Mouse (Mus musculus) cortical plate, adult 2 months (tissue): ENCODE results near the gene Irf2. TPM values are rescaled to one million over a fixed set of nuclear protein-coding genes. Genes with fewer than 3 reads are reported as not detected.

Experiments used
- H3K27ac ChIP-seq: fragments of 200-500 bp; 2 replicates; pipeline ENCODE4 v1.5.1; 2012; ENCODE audit warnings: low read length, control low read depth, inconsistent platforms; ENCODE audit not compliant: insufficient read depth
- H3K4me1 ChIP-seq: fragments of 200-500 bp; 2 replicates; pipeline ENCODE4 v1.6.1; 2011; ENCODE audit warnings: low read length; ENCODE audit not compliant: control insufficient read depth, insufficient read depth
- H3K4me3 ChIP-seq: fragments of 200-500 bp; 2 replicates; pipeline ENCODE4 v1.5.1; 2011; ENCODE audit warnings: mild to moderate bottlenecking, low read length, control low read depth; ENCODE audit not compliant: insufficient read depth
- CTCF ChIP-seq: fragments of 200-500 bp; IDR thresholded peaks from 2 replicates; pipeline ENCODE4 v1.5.1; 2011; ENCODE audit warnings: mild to moderate bottlenecking, control low read depth, low read length; ENCODE audit not compliant: insufficient read depth; ENCODE audit errors: extremely low read depth
- POLR2A ChIP-seq: fragments of 200-500 bp; IDR thresholded peaks from 2 replicates; pipeline ENCODE4 v1.6.1; 2011; ENCODE audit warnings: mild to moderate bottlenecking, low read length, control low read depth; ENCODE audit not compliant: insufficient read depth; ENCODE audit errors: extremely low read depth
- polyA plus RNA-seq: library from polyadenylated mRNA; depleted of rRNA; stranded (reverse); fragments of >200 nt; gene quantifications from 2 replicates; pipeline ENCODE4 v1.2.3, GENCODE M21; 2012

The Irf2 gene
- polyA plus RNA-seq, 1 experiment: 27.1 TPM

DNA sequence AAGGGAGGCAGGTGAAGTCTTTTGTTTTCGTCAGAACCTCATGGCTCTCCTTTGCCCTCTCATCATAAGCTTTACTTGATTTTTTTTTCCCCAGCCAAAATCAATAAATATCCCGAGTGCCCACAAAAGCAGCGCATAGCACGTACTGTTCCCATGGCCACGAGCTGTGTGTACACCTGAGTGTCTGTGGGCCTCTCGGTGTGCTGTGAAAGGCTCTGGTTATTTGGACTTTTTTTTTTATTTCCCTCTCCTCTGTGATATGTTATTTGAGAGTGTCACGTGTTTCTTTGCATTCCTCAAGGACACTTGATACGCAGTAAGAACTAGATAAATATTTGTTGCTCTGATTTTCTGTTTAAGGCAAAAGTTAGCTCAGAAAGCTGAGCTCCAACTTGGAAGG, 11.0 kb downstream of the Irf2 start:
- TF ChIP-seq CTCF: no peak
- TF ChIP-seq POLR2A: no peak
- H3K27ac ChIP-seq: no peak overlapping the region
- peaks cover 2% of the 10 kb centered on the region; the same call in 1 of the 2 replicates for H3K4me1 ChIP-seq
- no peak overlapping the region for H3K4me3 ChIP-seq

GRCm38 (mm10) chr8:46751151-46751550, 11.6 kb downstream of the Irf2 start:
- Histone ChIP-seq H3K4me1 (peaks cover 2% of the 10 kb centered on the region; the same call in 1 of the 2 replicates), H3K27ac (no peak overlapping the region)
- TF ChIP-seq CTCF: no peak
- TF ChIP-seq POLR2A: no peak

DNA sequence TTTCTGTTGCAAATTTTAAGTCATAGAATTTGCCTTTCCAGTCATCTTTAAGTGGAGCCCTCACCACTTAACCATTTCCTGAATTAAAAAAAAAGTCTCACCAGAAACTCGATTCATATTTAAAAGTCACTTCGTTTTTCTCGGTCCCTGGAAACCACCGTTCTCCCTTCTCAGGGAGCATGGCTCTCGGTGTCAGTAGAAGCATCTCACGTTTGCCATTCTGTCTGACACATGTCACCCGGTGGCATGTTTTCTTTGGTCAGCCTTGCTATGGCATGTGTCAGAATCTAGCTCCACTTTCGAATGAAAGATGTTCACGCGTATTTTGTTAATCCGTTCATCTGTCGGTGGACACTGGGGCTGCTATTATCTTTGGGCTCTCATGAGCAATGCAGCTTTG, 13.5 kb downstream of the Irf2 start:
- no peak for TF ChIP-seq POLR2A
- no peak for TF ChIP-seq CTCF
- Histone ChIP-seq H3K4me3 (no peak overlapping the region), H3K4me1 (peaks cover 2% of the 10 kb centered on the region; the same call in 1 of the 2 replicates)

More at GRCm38 (mm10) chr8:46751151-46751550, 11.6 kb downstream of the Irf2 start:
- H3K4me3 ChIP-seq: no peak overlapping the region

GRCm38 (mm10) chr8:46754355-46754754, 14.8 kb downstream of the Irf2 start:
- Histone ChIP-seq H3K4me1 (peaks cover 4% of the 10 kb centered on the region; the same call in 1 of the 2 replicates), H3K27ac (no peak overlapping the region), H3K4me3 (no peak overlapping the region)
- TF ChIP-seq POLR2A (no peak), CTCF (no peak)

More for the DNA sequence above, 13.5 kb downstream of the Irf2 start:
- H3K27ac ChIP-seq: no peak overlapping the region

DNA sequence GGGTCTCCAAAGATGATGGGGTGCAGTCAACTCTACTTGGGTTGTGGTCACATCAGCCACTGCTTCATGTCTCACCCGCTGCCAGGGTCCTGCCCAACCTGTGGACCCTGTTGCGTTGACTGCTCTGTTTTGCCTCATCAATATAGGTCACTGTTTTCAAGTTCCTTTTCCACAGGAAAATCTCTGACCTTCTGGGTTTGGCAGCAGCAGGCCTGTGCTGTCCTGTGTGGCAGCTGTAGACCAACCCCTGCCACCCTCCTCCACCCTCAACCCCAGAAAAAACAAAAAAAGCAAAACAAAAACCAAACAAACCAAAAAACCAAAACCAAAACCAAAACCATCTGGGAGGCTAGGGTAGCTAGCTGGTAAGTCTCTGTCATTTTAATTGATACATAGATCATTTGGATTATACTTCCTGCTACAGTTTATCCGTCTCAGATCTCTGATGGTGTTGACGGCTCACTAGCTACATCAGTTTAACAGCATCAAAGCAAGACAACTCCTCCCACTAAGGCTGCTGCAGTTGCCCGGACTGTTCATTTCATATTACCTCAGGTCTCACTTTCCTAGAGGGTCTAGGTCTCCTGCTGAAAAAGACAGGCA, 16.3 kb downstream of the Irf2 start:
- Histone ChIP-seq H3K4me3 (no peak overlapping the region), H3K4me1 (peaks cover 4% of the 10 kb centered on the region; the same call in 1 of the 2 replicates), H3K27ac (no peak overlapping the region)
- TF ChIP-seq POLR2A: no peak
- TF ChIP-seq CTCF: no peak

DNA sequence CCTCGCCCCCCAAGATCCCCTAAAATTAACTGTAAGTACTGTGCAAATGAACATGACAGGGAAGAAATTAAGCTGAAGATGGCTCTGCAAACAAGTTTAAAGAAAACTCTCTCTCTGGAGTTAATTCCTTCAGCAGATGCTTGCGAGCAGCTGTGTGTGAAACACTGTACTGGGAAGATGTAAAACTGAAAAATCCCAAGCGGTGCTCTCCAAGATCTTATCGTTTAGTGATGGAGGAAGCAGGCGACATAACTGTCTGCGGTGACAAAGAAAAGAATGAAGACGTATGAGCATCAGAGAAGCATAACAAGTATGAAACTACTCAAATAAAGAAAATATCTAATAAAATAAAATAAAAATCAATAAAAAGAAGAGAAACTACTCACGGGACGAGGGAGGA, 18.1 kb downstream of the Irf2 start:
- TF ChIP-seq POLR2A (no peak), CTCF (no peak)
- H3K27ac ChIP-seq: no peak overlapping the region
- H3K4me1 ChIP-seq: peaks cover 2% of the 10 kb centered on the region; the same call in 1 of the 2 replicates
- no peak overlapping the region for H3K4me3 ChIP-seq

GRCm38 (mm10) chr8:46758131-46758530, 18.6 kb downstream of the Irf2 start:
- Histone ChIP-seq H3K27ac (no peak overlapping the region), H3K4me3 (no peak overlapping the region), H3K4me1 (peaks cover 2% of the 10 kb centered on the region; the same call in 1 of the 2 replicates)
- TF ChIP-seq POLR2A (no peak), CTCF (no peak)

DNA sequence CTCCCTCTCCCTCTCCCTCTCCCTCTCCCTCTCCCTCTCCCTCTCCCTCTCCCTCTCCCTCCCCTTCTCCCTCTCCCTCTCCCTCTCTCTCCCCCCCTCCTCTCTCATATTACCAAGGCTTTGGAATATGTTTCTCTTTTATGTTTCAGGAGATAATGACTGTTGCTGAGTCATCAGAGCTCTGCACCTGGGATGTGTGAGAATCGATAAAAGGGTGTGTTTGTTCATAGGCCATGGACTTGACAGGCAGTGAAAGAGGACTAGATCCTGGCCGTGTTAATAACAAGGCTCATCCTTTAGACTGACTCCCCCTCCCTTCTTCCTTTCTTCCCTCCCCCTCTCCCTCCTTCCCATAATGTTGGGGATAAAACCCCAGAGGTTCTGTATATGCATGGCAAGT, 19.1 kb downstream of the Irf2 start:
- peaks cover 4% of the 10 kb centered on the region; the same call in 1 of the 2 replicates for H3K4me1 ChIP-seq
- TF ChIP-seq CTCF: no peak
- no peak for TF ChIP-seq POLR2A
- no peak overlapping the region for H3K27ac ChIP-seq
- H3K4me3 ChIP-seq: no peak overlapping the region

DNA sequence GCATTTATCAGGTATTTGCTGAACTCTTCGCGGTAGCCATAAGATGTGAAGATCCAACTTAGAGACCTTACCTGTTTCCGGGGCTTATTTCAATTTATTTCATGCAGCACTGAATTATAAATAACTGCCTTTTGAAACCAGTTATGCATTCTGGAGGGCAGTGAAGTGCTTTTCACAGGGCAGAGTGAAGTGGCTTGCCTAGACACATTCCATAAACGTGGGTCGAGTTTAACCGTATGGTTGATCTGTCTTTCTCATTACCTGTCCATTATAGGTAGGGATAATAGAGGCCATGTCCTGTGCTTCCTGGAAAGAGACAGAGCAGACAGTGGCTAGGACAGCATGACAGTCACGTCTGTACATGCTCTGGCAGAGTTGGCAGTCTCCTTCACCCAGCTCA, 20.0 kb downstream of the Irf2 start:
- TF ChIP-seq CTCF: no peak
- TF ChIP-seq POLR2A: no peak
- Histone ChIP-seq H3K4me1 (peaks cover 4% of the 10 kb centered on the region; the same call in 1 of the 2 replicates), H3K4me3 (no peak overlapping the region), H3K27ac (no peak overlapping the region)

DNA sequence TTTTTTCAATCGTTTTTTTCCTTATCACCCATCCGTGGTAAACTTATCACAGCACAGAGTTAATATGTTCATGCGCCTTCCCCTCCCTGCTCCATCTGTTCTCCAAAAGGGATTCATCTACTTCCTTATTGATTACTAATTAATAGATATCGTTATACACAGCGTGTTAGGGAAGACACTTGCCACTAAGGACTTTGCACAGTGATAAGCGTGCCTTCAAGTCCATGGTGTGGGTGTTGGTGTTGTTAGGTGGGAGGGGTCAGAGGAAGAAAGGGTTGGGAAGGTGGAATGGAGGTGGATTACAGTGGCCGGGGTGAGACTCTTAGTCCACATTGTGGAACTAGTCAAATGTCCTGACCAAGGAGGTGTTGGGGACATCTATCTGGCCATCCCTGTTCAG, 21.2 kb downstream of the Irf2 start:
- Histone ChIP-seq H3K27ac (no peak overlapping the region), H3K4me1 (peaks cover 6% of the 10 kb centered on the region), H3K4me3 (no peak overlapping the region)
- TF ChIP-seq CTCF: no peak
- no peak for TF ChIP-seq POLR2A
